Mouse (Mus musculus) 3134 (cell line): ENCODE results near the gene Sms.

ENCODE experiments used
- DNase-seq: peaks from one replicate; pipeline ENCODE4 v3.0.0-alpha.2; 2011; ENCODE audit warnings: low spot score; ENCODE audit not compliant: insufficient read length; ENCODE audit errors: extremely low read depth

Sms gene

GRCm38 (mm10) chrX:157454430-157454829, 37.7 kb downstream of the Sms start:
- no peak for DNase-seq

- no peak for DNase-seq
Measured at GRCm38 (mm10) chrX:157449000-157449399, 43.1 kb downstream of the Sms start.

- no peak for DNase-seq
Measured at GRCm38 (mm10) chrX:157447431-157447830, 44.7 kb downstream of the Sms start.

DNA sequence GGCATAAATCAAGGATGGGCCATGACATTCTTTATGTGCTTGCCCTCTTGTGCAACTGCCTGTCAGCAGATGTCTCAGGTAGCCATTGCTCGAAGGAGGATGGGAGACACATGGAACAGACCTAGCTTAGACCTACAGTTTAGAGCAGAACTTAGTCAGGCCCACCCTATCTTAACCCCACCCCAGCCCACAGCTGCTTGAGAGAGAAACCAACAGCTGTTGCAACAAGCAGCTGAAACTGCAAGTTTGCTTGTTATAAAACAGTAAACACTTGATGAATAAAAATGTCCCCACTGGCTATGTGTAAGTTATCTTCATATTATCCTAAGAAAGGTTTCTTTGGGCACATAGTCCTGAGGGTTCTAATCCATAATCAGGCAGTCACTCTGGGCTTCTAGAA, 57.3 kb downstream of the Sms start:
- no peak for DNase-seq

DNA sequence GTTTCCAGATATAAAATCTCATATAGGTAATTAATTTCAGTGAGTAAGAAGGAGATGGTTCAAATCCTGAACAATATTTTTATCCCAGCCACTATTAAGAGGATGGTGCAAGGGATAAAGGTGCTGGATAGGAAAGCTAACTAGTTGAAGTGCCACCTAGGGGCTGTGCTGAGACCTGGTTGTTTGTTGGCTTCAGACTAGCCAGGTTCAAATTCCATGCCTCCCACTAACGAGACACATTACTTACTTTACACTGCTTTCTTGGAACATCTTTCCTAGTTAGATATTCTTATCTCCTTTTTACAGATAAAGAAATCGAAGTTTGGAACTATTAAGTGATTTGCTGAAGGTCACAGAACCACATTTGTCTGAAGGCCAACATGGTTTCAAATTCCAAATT, 72.6 kb downstream of the Sms start:
- DNase-seq, result no peak

DNA sequence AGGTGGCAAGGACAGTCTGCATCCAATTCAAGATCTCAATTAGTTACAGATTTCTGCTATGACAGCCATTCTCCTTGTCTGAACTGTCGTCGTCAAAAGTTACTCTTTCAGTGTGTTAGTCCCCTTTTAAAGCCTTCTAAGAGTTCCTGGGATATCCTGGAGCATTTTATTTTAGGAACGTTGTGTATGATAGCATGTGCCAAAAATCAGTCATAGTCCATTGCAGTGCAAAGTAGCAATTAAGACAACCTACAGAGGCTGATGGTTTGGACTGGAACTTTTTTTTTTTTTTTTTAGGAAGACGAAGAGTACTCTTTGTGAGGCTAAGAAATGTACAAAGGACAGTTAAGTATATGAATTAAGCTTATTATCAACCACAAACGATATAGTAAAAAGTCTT, 76.9 kb downstream of the Sms start, which contains the start of gene Phex:
Gene Phex (minus strand): TSS at position 101 of the 400 bp plus-strand sequence.
- no peak for DNase-seq

- no peak for DNase-seq
Measured at GRCm38 (mm10) chrX:157404919-157405318, 87.2 kb downstream of the Sms start.
